Mouse (Mus musculus): Measurements from ENCODE around the gene Vmn2r52.
"Not testable (repeated sequence)": the region's sequence is repeated elsewhere in the genome, so short reads cannot be mapped to it uniquely, and the experiment has no call there.

Gene Vmn2r52

GRCm38 (mm10) chr7:10176473-10176872, at the start of gene Vmn2r52:
Vmn2r52 (minus strand) TSS chr7:10176573.
- no peak for DNase-seq (ENCODE audit: low read depth, low spot score)

- not testable (repeated sequence) for DNase-seq (ENCODE audit: low read depth, low spot score)
Measured at GRCm38 (mm10) chr7:10105641-10106040, 70.7 kb downstream of the Vmn2r52 start, which contains the start of gene Vmn2r51. Vmn2r51 (minus strand) TSS chr7:10105741.
